Mouse (Mus musculus) kidney, adult 11 months (tissue): ENCODE measurements around the gene Zfp385c.
"Not testable (repeated sequence)": the region's sequence is repeated elsewhere in the genome, so short reads cannot be mapped to it uniquely, and the experiment has no call there.

ENCODE experiments used
- DNase-seq: peaks from one replicate; pipeline ENCODE4 v3.0.0; 2022

The Zfp385c gene

GRCm38 (mm10) chr11:100588462-100588861, 103.8 kb downstream of the Zfp385c start:
- no peak for DNase-seq

- no peak for DNase-seq
Observed at GRCm38 (mm10) chr11:100585148-100585547, 107.1 kb downstream of the Zfp385c start.

- no peak for DNase-seq
Observed at GRCm38 (mm10) chr11:100584561-100584961, 107.7 kb downstream of the Zfp385c start.

- DNase-seq, result no peak
Observed at GRCm38 (mm10) chr11:100582836-100583235, 109.4 kb downstream of the Zfp385c start.

- DNase-seq, result not testable (repeated sequence)
Observed at GRCm38 (mm10) chr11:100582413-100582812, 109.8 kb downstream of the Zfp385c start.

GRCm38 (mm10) chr11:100581756-100582155, 110.5 kb downstream of the Zfp385c start:
- DNase-seq, result no peak

- DNase-seq, result no peak
Observed at GRCm38 (mm10) chr11:100580275-100580674, 112.0 kb downstream of the Zfp385c start.

GRCm38 (mm10) chr11:100579116-100579799, 113.0 kb downstream of the Zfp385c start:
- DNase-seq, result no peak

- no peak for DNase-seq
Observed at GRCm38 (mm10) chr11:100577852-100578599, 114.2 kb downstream of the Zfp385c start.
